Mouse (Mus musculus) forebrain, embryonic 10.5 days (tissue): ENCODE measurements around the gene Lpin1. TPM values are rescaled to one million over a fixed set of nuclear protein-coding genes. Genes with fewer than 3 reads are reported as not detected.

Experiments
- DNase-seq: peaks from one replicate; pipeline ENCODE4 v3.0.0-alpha.2; 2017; ENCODE audit warnings: low spot score; ENCODE audit errors: extremely low spot score
- H3K27ac ChIP-seq: fragments of 300-500 bp; sonication (generic); 2 replicates; pipeline ENCODE4 v1.5.1; 2016; ENCODE audit warnings: mild to moderate bottlenecking
- H3K27me3 ChIP-seq: fragments of 300-500 bp; sonication (generic); 2 replicates; pipeline ENCODE4 v1.6.1; 2016; ENCODE audit warnings: mild to moderate bottlenecking; ENCODE audit not compliant: poor library complexity, severe bottlenecking
- H3K36me3 ChIP-seq: fragments of 300-500 bp; sonication (generic); replicated peaks from 2 replicates; pipeline ENCODE4 v1.6.1; 2016; ENCODE audit warnings: mild to moderate bottlenecking, moderate library complexity
- H3K4me1 ChIP-seq: fragments of 300-500 bp; sonication (generic); 2 replicates; pipeline ENCODE4 v1.6.1; 2016
- H3K4me3 ChIP-seq: fragments of 300-500 bp; sonication (generic); 2 replicates; pipeline ENCODE4 v1.5.1; 2016; ENCODE audit warnings: mild to moderate bottlenecking, moderate library complexity
- H3K9me3 ChIP-seq: fragments of 300-500 bp; sonication (generic); 2 replicates; pipeline ENCODE4 v1.6.1; 2016; ENCODE audit warnings: mild to moderate bottlenecking, moderate library complexity
- WGBS: fragments of 180-500 bp; shearing (Covaris S2); methylation state at CpG from one replicate; pipeline ENCODE4 v1.1.7; 2016; 5-methylcytosine and 5-hydroxymethylcytosine counted together
- polyA plus RNA-seq: library from polyadenylated mRNA; unstranded; fragments of >200 nt; fragmentation: Nextera tagmentation; extraction: Ambion mirVana; gene quantifications from 2 replicates; pipeline ENCODE4 v1.2.1, GENCODE M21; 2016

The Lpin1 gene
- polyA plus RNA-seq, 1 experiment from 2014 or later = 4.4 TPM

GRCm38 (mm10) chr12:16562181-16562580 lies 48.6 kb downstream of the Lpin1 start:
- H3K27ac ChIP-seq = no peak overlapping the region
- H3K27me3 ChIP-seq = no peaks in the 10 kb centered on the region
- no peak for DNase-seq
- WGBS = 95% methylated on average over 8 of the region's 8 CpGs
- no peaks in the 10 kb centered on the region for H3K4me1 ChIP-seq
- peaks cover 34% of the 10 kb centered on the region for H3K36me3 ChIP-seq
- no peak overlapping the region for H3K4me3 ChIP-seq
- no peaks in the 10 kb centered on the region for H3K9me3 ChIP-seq

GRCm38 (mm10) chr12:16557271-16557670 lies 53.5 kb downstream of the Lpin1 start:
- 79% methylated on average over 4 of the region's 4 CpGs for WGBS
- peaks cover 29% of the 10 kb centered on the region; the same call in 1 of the 2 replicates for H3K36me3 ChIP-seq

GRCm38 (mm10) chr12:16554171-16554570 lies 56.6 kb downstream of the Lpin1 start:
- 90% methylated on average over 8 of the region's 8 CpGs for WGBS
- no peak overlapping the region for H3K4me3 ChIP-seq
- peaks cover 22% of the 10 kb centered on the region; the same call in 1 of the 2 replicates for H3K36me3 ChIP-seq
- no peak for DNase-seq
- H3K4me1 ChIP-seq = peaks cover 26% of the 10 kb centered on the region
- H3K27ac ChIP-seq = no peak overlapping the region
- H3K27me3 ChIP-seq = no peaks in the 10 kb centered on the region
- no peaks in the 10 kb centered on the region for H3K9me3 ChIP-seq

More at GRCm38 (mm10) chr12:16557271-16557670, 53.5 kb downstream of the Lpin1 start:
- no peaks in the 10 kb centered on the region for H3K9me3 ChIP-seq
- H3K4me1 ChIP-seq = peaks cover 10% of the 10 kb centered on the region
- DNase-seq = no peak
- no peaks in the 10 kb centered on the region for H3K27me3 ChIP-seq
- H3K4me3 ChIP-seq = no peak overlapping the region
- H3K27ac ChIP-seq = no peak overlapping the region

GRCm38 (mm10) chr12:16552108-16552771 lies 58.5 kb downstream of the Lpin1 start:
- H3K27me3 ChIP-seq = no peaks in the 10 kb centered on the region
- WGBS = 90% methylated on average over 13 of the region's 13 CpGs
- peaks cover 22% of the 10 kb centered on the region for H3K36me3 ChIP-seq
- H3K4me1 ChIP-seq = peaks cover 26% of the 10 kb centered on the region
- no peak overlapping the region for H3K27ac ChIP-seq
- no peak for DNase-seq
- no peak overlapping the region for H3K4me3 ChIP-seq
- H3K9me3 ChIP-seq = no peaks in the 10 kb centered on the region

GRCm38 (mm10) chr12:16550983-16551454 lies 59.7 kb downstream of the Lpin1 start:
- Histone ChIP-seq H3K27ac (peak overlapping the region; percentile 48; the same call in 1 of the 2 replicates), H3K27me3 (no peaks in the 10 kb centered on the region), H3K4me1 (peaks cover 18% of the 10 kb centered on the region), H3K4me3 (no peak overlapping the region), H3K9me3 (no peaks in the 10 kb centered on the region), H3K36me3 (peaks cover 32% of the 10 kb centered on the region)
- WGBS = 86% methylated on average over 12 of the region's 12 CpGs
- no peak for DNase-seq

- no peaks in the 10 kb centered on the region for H3K9me3 ChIP-seq
- peaks cover 39% of the 10 kb centered on the region for H3K36me3 ChIP-seq
- 85% methylated on average over 12 of the region's 12 CpGs for WGBS
- H3K27me3 ChIP-seq = no peaks in the 10 kb centered on the region
- no peak for DNase-seq
- peaks cover 16% of the 10 kb centered on the region for H3K4me1 ChIP-seq
- no peak overlapping the region for H3K27ac ChIP-seq
- H3K4me3 ChIP-seq = no peak overlapping the region
These were observed 61.9 kb downstream of the Lpin1 start for GRCm38 (mm10) chr12:16548824-16549375.

GRCm38 (mm10) chr12:16541606-16542005 lies 69.2 kb downstream of the Lpin1 start:
- no peak for DNase-seq
- WGBS = 89% methylated on average over 5 of the region's 5 CpGs
- no peak overlapping the region for H3K27ac ChIP-seq

GRCm38 (mm10) chr12:16540712-16541111 lies 70.1 kb downstream of the Lpin1 start:
- 87% methylated on average over 8 of the region's 8 CpGs for WGBS
- H3K9me3 ChIP-seq = no peaks in the 10 kb centered on the region
- DNase-seq = no peak
- no peak overlapping the region for H3K27ac ChIP-seq
- H3K4me1 ChIP-seq = peaks cover 3% of the 10 kb centered on the region; the same call in 1 of the 2 replicates
- no peak overlapping the region for H3K4me3 ChIP-seq
- peaks cover 31% of the 10 kb centered on the region for H3K36me3 ChIP-seq
- no peaks in the 10 kb centered on the region for H3K27me3 ChIP-seq

More at GRCm38 (mm10) chr12:16541606-16542005, 69.2 kb downstream of the Lpin1 start:
- Histone ChIP-seq H3K9me3 (no peaks in the 10 kb centered on the region), H3K36me3 (peaks cover 40% of the 10 kb centered on the region), H3K4me3 (no peak overlapping the region), H3K27me3 (no peaks in the 10 kb centered on the region), H3K4me1 (peaks cover 3% of the 10 kb centered on the region; the same call in 1 of the 2 replicates)

GRCm38 (mm10) chr12:16539965-16540661 lies 70.7 kb downstream of the Lpin1 start:
- peaks cover 3% of the 10 kb centered on the region; the same call in 1 of the 2 replicates for H3K4me1 ChIP-seq
- WGBS = 78% methylated on average over 5 of the region's 5 CpGs

GRCm38 (mm10) chr12:16533331-16533828 lies 77.4 kb downstream of the Lpin1 start:
- Histone ChIP-seq H3K27me3 (no peaks in the 10 kb centered on the region), H3K9me3 (no peaks in the 10 kb centered on the region), H3K4me1 (peaks cover 14% of the 10 kb centered on the region), H3K4me3 (no peak overlapping the region), H3K36me3 (peaks cover 6% of the 10 kb centered on the region; the same call in 1 of the 2 replicates), H3K27ac (peak overlapping the region; percentile 73)
- DNase-seq = peak; percentile 86
- WGBS = 19% methylated on average over 4 of the region's 4 CpGs

More at GRCm38 (mm10) chr12:16539965-16540661, 70.7 kb downstream of the Lpin1 start:
- no peaks in the 10 kb centered on the region for H3K27me3 ChIP-seq
- peaks cover 30% of the 10 kb centered on the region for H3K36me3 ChIP-seq
- no peaks in the 10 kb centered on the region for H3K9me3 ChIP-seq
- no peak for DNase-seq
- H3K27ac ChIP-seq = 0 out of 2 replicates have a peak overlapping the region, but pooled peaks have one; percentile 11
- H3K4me3 ChIP-seq = no peak overlapping the region

GRCm38 (mm10) chr12:16532860-16533230 lies 77.9 kb downstream of the Lpin1 start:
- no peak overlapping the region for H3K4me3 ChIP-seq
- no peaks in the 10 kb centered on the region for H3K9me3 ChIP-seq
- 0 out of 2 replicates have a peak, but pooled peaks cover under 1% of the 10 kb centered on the region for H3K36me3 ChIP-seq
- H3K27ac ChIP-seq = peak overlapping the region; percentile 73
- WGBS = 48% methylated on average over 7 of the region's 7 CpGs
- DNase-seq = no peak
- H3K4me1 ChIP-seq = peaks cover 14% of the 10 kb centered on the region
- H3K27me3 ChIP-seq = no peaks in the 10 kb centered on the region

- Histone ChIP-seq H3K4me1 (peaks cover 14% of the 10 kb centered on the region), H3K36me3 (no peaks in the 10 kb centered on the region), H3K27me3 (no peaks in the 10 kb centered on the region), H3K27ac (peak overlapping the region; percentile 73), H3K9me3 (no peaks in the 10 kb centered on the region), H3K4me3 (no peak overlapping the region)
- 82% methylated on average over 15 of the region's 15 CpGs for WGBS
- DNase-seq = no peak
These were observed 78.6 kb downstream of the Lpin1 start for GRCm38 (mm10) chr12:16531956-16532859.
